In genomic region chr7:98357324-98357723, GRCm38 (mm10) we compare ENCODE assay signal across 21 mouse cellular contexts. TPM values are rescaled to one million over a fixed set of nuclear protein-coding genes. Genes with fewer than 3 reads are reported as not detected.
DNase-seq lines count a peak whose midpoint lies in the region; ATAC-seq lines count a peak whose summit lies in the region.
"Had no signal": no experiment of that assay in that cellular context is flagged by ENCODE, and none has a peak within 500 bp of the region (broad histone marks: within the 10 kb centered on the region; RNA-seq: fewer than 3 reads in every experiment).

No protein-coding gene starts in this region.

- WGBS in limb, embryonic 11.5 days: 76% methylated on average over 5 of the region's 5 CpGs
- 84% methylated on average over 5 of the region's 5 CpGs for whole genome bisulfite sequencing in limb, embryonic 10.5 days
- WGBS in midbrain, embryonic 11.5 days: 79% methylated on average over 5 of the region's 5 CpGs
- 87% methylated on average over 5 of the region's 5 CpGs for WGBS in midbrain, embryonic 16.5 days
- 76% methylated on average over 5 of the region's 5 CpGs for WGBS in limb, embryonic 12.5 days
- WGBS in limb, embryonic 15.5 days: 77% methylated on average over 5 of the region's 5 CpGs

- DNase-seq in limb, embryonic 11.5 days (ENCODE audit: low spot score): peak; percentile 18
- no peak for DNase-seq in limb, embryonic 10.5 days (ENCODE audit: low spot score)
- peak; percentile 53 for DNase-seq in midbrain, embryonic 11.5 days (ENCODE audit: low spot score, missing footprints)
- no peak for DNase-seq in T-cell, adult 2 months (ENCODE audit: low spot score)
- DNase-seq in cerebellum, postnatal 14 days: no peak
- DNase-seq: adrenal gland, adult 8-10 months; adrenal gland, postnatal 36 days; cerebellum, adult 8-10 months; cerebellum, postnatal 36 days; gastrocnemius, postnatal 10 days; heart, adult 2 months; heart, postnatal 14 days had no signal

- no peak overlapping the region for H3K9ac ChIP-seq in limb, embryonic 11.5 days (ENCODE audit: low read length)
- H3K9ac ChIP-seq in midbrain, embryonic 11.5 days (ENCODE audit: low read length): no peak overlapping the region
- H3K9ac ChIP-seq in midbrain, embryonic 16.5 days (ENCODE audit: low read depth, low read length): no peak overlapping the region
- no peak overlapping the region for H3K9ac ChIP-seq in limb, embryonic 12.5 days (replicated peaks)
- H3K9ac ChIP-seq in limb, embryonic 15.5 days: no peak overlapping the region
- H3K9ac ChIP-seq: embryonic facial prominence, embryonic 15.5 days; heart, embryonic 15.5 days; hindbrain, embryonic 14.5 days had no signal

- no peak overlapping the region for H3K27ac ChIP-seq in limb, embryonic 11.5 days (replicated peaks; ENCODE audit: low read depth, low read length)
- no peak overlapping the region for H3K27ac ChIP-seq in limb, embryonic 10.5 days
- H3K27ac ChIP-seq in midbrain, embryonic 11.5 days (ENCODE audit: low read depth, low read length): no peak overlapping the region
- no peak overlapping the region for H3K27ac ChIP-seq in midbrain, embryonic 16.5 days (ENCODE audit: low read length)
- H3K27ac ChIP-seq in limb, embryonic 12.5 days: peak overlapping the region; percentile 92
- H3K27ac ChIP-seq in limb, embryonic 15.5 days: peak overlapping the region; percentile 78
- H3K27ac ChIP-seq: embryonic facial prominence, embryonic 15.5 days; heart, adult 2 months; heart, embryonic 15.5 days; hindbrain, embryonic 14.5 days had no signal

- H3K27me3 ChIP-seq in limb, embryonic 11.5 days (ENCODE audit: control insufficient read depth, insufficient read depth, low read length): no peaks in the 10 kb centered on the region
- H3K27me3 ChIP-seq in limb, embryonic 10.5 days (ENCODE audit: low read depth, poor library complexity, severe bottlenecking): no peaks in the 10 kb centered on the region
- H3K27me3 ChIP-seq in midbrain, embryonic 11.5 days (ENCODE audit: control insufficient read depth, insufficient read depth, low read length): no peaks in the 10 kb centered on the region
- no peaks in the 10 kb centered on the region for H3K27me3 ChIP-seq in midbrain, embryonic 16.5 days (ENCODE audit: control insufficient read depth, insufficient read depth, low read depth, low read length)
- no peaks in the 10 kb centered on the region for H3K27me3 ChIP-seq in limb, embryonic 12.5 days
- H3K27me3 ChIP-seq in limb, embryonic 15.5 days: no peaks in the 10 kb centered on the region
- H3K27me3 ChIP-seq: embryonic facial prominence, embryonic 15.5 days; heart, embryonic 15.5 days had no signal

- peaks cover 48% of the 10 kb centered on the region for H3K4me1 ChIP-seq in limb, embryonic 11.5 days (ENCODE audit: control insufficient read depth, insufficient read depth, low read length)
- H3K4me1 ChIP-seq in limb, embryonic 10.5 days: peaks cover 86% of the 10 kb centered on the region
- H3K4me1 ChIP-seq in midbrain, embryonic 11.5 days (ENCODE audit: control insufficient read depth, insufficient read depth, low read length): peaks cover 39% of the 10 kb centered on the region
- peaks cover 23% of the 10 kb centered on the region for H3K4me1 ChIP-seq in midbrain, embryonic 16.5 days (ENCODE audit: control insufficient read depth, insufficient read depth, low read length)
- peaks cover 81% of the 10 kb centered on the region for H3K4me1 ChIP-seq in limb, embryonic 12.5 days (replicated peaks)
- peaks cover 72% of the 10 kb centered on the region for H3K4me1 ChIP-seq in limb, embryonic 15.5 days

- H3K36me3 ChIP-seq in limb, embryonic 11.5 days (ENCODE audit: control insufficient read depth, insufficient read depth, low read length): 0 out of 2 replicates have a peak, but pooled peaks cover 2% of the 10 kb centered on the region
- H3K36me3 ChIP-seq in limb, embryonic 10.5 days: peaks cover 14% of the 10 kb centered on the region
- no peaks in the 10 kb centered on the region; the same call in none of the 2 replicates for H3K36me3 ChIP-seq in midbrain, embryonic 11.5 days (ENCODE audit: control insufficient read depth, insufficient read depth, low read length)
- no peaks in the 10 kb centered on the region; the same call in 1 of the 2 replicates for H3K36me3 ChIP-seq in midbrain, embryonic 16.5 days (ENCODE audit: control insufficient read depth, insufficient read depth, low read length)
- H3K36me3 ChIP-seq in limb, embryonic 12.5 days: peaks cover 12% of the 10 kb centered on the region
- peaks cover 6% of the 10 kb centered on the region for H3K36me3 ChIP-seq in limb, embryonic 15.5 days
- H3K36me3 ChIP-seq: heart, embryonic 15.5 days had no signal

- no peak overlapping the region for H3K4me2 ChIP-seq in limb, embryonic 11.5 days (ENCODE audit: low read depth, severe bottlenecking)
- no peak overlapping the region for H3K4me2 ChIP-seq in midbrain, embryonic 11.5 days
- no peak overlapping the region for H3K4me2 ChIP-seq in midbrain, embryonic 16.5 days (ENCODE audit: low read length)
- no peak overlapping the region for H3K4me2 ChIP-seq in limb, embryonic 12.5 days
- no peak overlapping the region for H3K4me2 ChIP-seq in limb, embryonic 15.5 days
- H3K4me2 ChIP-seq: embryonic facial prominence, embryonic 15.5 days; heart, embryonic 11.5 days; heart, embryonic 15.5 days had no signal

- no peak overlapping the region for H3K4me3 ChIP-seq in limb, embryonic 11.5 days (ENCODE audit: low read depth, low read length)
- no peak overlapping the region for H3K4me3 ChIP-seq in limb, embryonic 10.5 days
- H3K4me3 ChIP-seq in midbrain, embryonic 11.5 days (ENCODE audit: low read depth, low read length): no peak overlapping the region
- H3K4me3 ChIP-seq in midbrain, embryonic 16.5 days (ENCODE audit: low read depth, low read length): no peak overlapping the region
- H3K4me3 ChIP-seq in limb, embryonic 12.5 days (replicated peaks): no peak overlapping the region
- H3K4me3 ChIP-seq in limb, embryonic 15.5 days: no peak overlapping the region
- H3K4me3 ChIP-seq: embryonic facial prominence, embryonic 15.5 days; erythroblast, embryonic 14.5 days; heart, adult 2 months; heart, embryonic 15.5 days had no signal

- no peaks in the 10 kb centered on the region for H3K9me3 ChIP-seq in limb, embryonic 11.5 days (ENCODE audit: control insufficient read depth, low read length)
- H3K9me3 ChIP-seq in limb, embryonic 10.5 days (replicated peaks): no peaks in the 10 kb centered on the region
- H3K9me3 ChIP-seq in midbrain, embryonic 11.5 days (ENCODE audit: control insufficient read depth, low read length): no peaks in the 10 kb centered on the region
- H3K9me3 ChIP-seq in midbrain, embryonic 16.5 days (replicated peaks; ENCODE audit: control insufficient read depth, low read length, poor library complexity, severe bottlenecking): no peaks in the 10 kb centered on the region
- H3K9me3 ChIP-seq in limb, embryonic 12.5 days: no peaks in the 10 kb centered on the region
- H3K9me3 ChIP-seq in limb, embryonic 15.5 days: no peaks in the 10 kb centered on the region
- H3K9me3 ChIP-seq: embryonic facial prominence, embryonic 15.5 days; heart, embryonic 15.5 days had no signal

- ATAC-seq in limb, embryonic 11.5 days (ENCODE audit: insufficient number of reproducible peaks, low FRiP score, low TSS enrichment, low read depth): no peak
- no peak for ATAC-seq in midbrain, embryonic 11.5 days (ENCODE audit: low FRiP score)
- no peak for ATAC-seq in midbrain, embryonic 16.5 days
- ATAC-seq in limb, embryonic 12.5 days (ENCODE audit: insufficient number of reproducible peaks, insufficient read depth, low FRiP score, low TSS enrichment, low read depth): no peak
- ATAC-seq in limb, embryonic 15.5 days (ENCODE audit: insufficient number of reproducible peaks, low FRiP score, low TSS enrichment, low read depth): no peak
- ATAC-seq: forebrain, embryonic 16.5 days had no signal

RNA-seq across cellular contexts. Expression of gene Tsku, which starts 3.8 kb away (rescaled TPM):
- polyA plus RNA-seq in limb, embryonic 11.5 days (2014; fragmentation: Nextera tagmentation; extraction: Ambion mirVana): 15.2 and 16.0 TPM in 2 replicates
- 9.5 and 11.2 TPM in 2 replicates for polyA plus RNA-seq in limb, embryonic 10.5 days (2016; fragmentation: Nextera tagmentation; extraction: Ambion mirVana)
- 7.3 and 7.7 TPM in 2 replicates for polyA plus RNA-seq in midbrain, embryonic 11.5 days (2014; fragmentation: Nextera tagmentation; extraction: Ambion mirVana)
- 7.0 and 8.0 TPM in 2 replicates for polyA plus RNA-seq in midbrain, embryonic 16.5 days (2015; fragmentation: Nextera tagmentation; extraction: Ambion mirVana)
- polyA plus RNA-seq in limb, embryonic 12.5 days (2016; fragmentation: Nextera tagmentation; extraction: Ambion mirVana): 15.4 and 16.7 TPM in 2 replicates
- polyA plus RNA-seq in limb, embryonic 15.5 days (2015; fragmentation: Nextera tagmentation; extraction: Ambion mirVana): 20.7 and 21.6 TPM in 2 replicates
- polyA plus RNA-seq: erythroblast, embryonic 14.5 days had no signal

RNA-seq across cellular contexts. Expression of gene Acer3, which starts 36.3 kb away (rescaled TPM):
- polyA plus RNA-seq in limb, embryonic 11.5 days (2014; fragmentation: Nextera tagmentation; extraction: Ambion mirVana): 24.6 and 26.4 TPM in 2 replicates
- 19.0 and 23.2 TPM in 2 replicates for polyA plus RNA-seq in limb, embryonic 10.5 days (2016; fragmentation: Nextera tagmentation; extraction: Ambion mirVana)
- polyA plus RNA-seq in midbrain, embryonic 11.5 days (2014; fragmentation: Nextera tagmentation; extraction: Ambion mirVana): 15.8 and 16.6 TPM in 2 replicates
- 20.6 and 22.5 TPM in 2 replicates for polyA plus RNA-seq in midbrain, embryonic 16.5 days (2015; fragmentation: Nextera tagmentation; extraction: Ambion mirVana)
- polyA plus RNA-seq in limb, embryonic 12.5 days (2016; fragmentation: Nextera tagmentation; extraction: Ambion mirVana): 25.4 and 27.5 TPM in 2 replicates
- 47.2 and 48.3 TPM in 2 replicates for polyA plus RNA-seq in limb, embryonic 15.5 days (2015; fragmentation: Nextera tagmentation; extraction: Ambion mirVana)

Comparison
In these comparisons a context has a peak if more than half of its experiments do, and no peak if none do; other contexts are left out.
1. DNase-seq: peak in limb, embryonic 11.5 days (single experiment) and midbrain, embryonic 11.5 days (single experiment); none in limb, embryonic 10.5 days (single experiment), T-cell, adult 2 months (single experiment) and cerebellum, postnatal 14 days (0 of 2).
2. H3K27ac ChIP-seq: peak in limb, embryonic 12.5 days (single experiment) and limb, embryonic 15.5 days (single experiment); none in limb, embryonic 11.5 days (single experiment), limb, embryonic 10.5 days (single experiment), midbrain, embryonic 11.5 days (single experiment) and midbrain, embryonic 16.5 days (single experiment).